Mouse (Mus musculus) forebrain, postnatal 0 days (tissue): ENCODE results near the gene Acin1. TPM values are rescaled to one million over a fixed set of nuclear protein-coding genes. Genes with fewer than 3 reads are reported as not detected.

Experiments used
- ATAC-seq: fragments of 200-750 bp; cut with Nextera tagmentation; 2 replicates; pipeline ENCODE4 v1.8.0; 2017; ENCODE audit warnings: mild to moderate bottlenecking, moderate library complexity
- DNase-seq: peaks from one replicate; pipeline ENCODE4 v3.0.0-alpha.2; 2015
- H3K27ac ChIP-seq: fragments of 300-500 bp; sonication (generic); 2 replicates; pipeline ENCODE4 v1.5.1; 2014; ENCODE audit warnings: low read depth, mild to moderate bottlenecking, antibody characterized with exemption, low read length, moderate library complexity, mixed read lengths
- H3K27me3 ChIP-seq: fragments of 300-500 bp; sonication (generic); 2 replicates; pipeline ENCODE4 v1.6.1; 2014; ENCODE audit warnings: mild to moderate bottlenecking, low read length, mixed read lengths; ENCODE audit not compliant: insufficient read depth
- H3K36me3 ChIP-seq: fragments of 300-500 bp; sonication (generic); 2 replicates; pipeline ENCODE4 v1.6.1; 2014; ENCODE audit warnings: mild to moderate bottlenecking, moderate library complexity; ENCODE audit not compliant: insufficient read depth
- H3K4me1 ChIP-seq: fragments of 300-500 bp; sonication (generic); 2 replicates; pipeline ENCODE4 v1.6.1; 2014; ENCODE audit warnings: antibody characterized with exemption; ENCODE audit not compliant: insufficient read depth
- H3K4me2 ChIP-seq: fragments of 300-500 bp; sonication (generic); 2 replicates; pipeline ENCODE4 v1.6.1; 2014; ENCODE audit warnings: low read depth, mild to moderate bottlenecking, moderate library complexity
- H3K4me3 ChIP-seq: fragments of 300-500 bp; sonication (generic); 2 replicates; pipeline ENCODE4 v1.5.1; 2014; ENCODE audit warnings: low read depth, low read length, mixed read lengths
- H3K9ac ChIP-seq: fragments of 300-500 bp; sonication (generic); 2 replicates; pipeline ENCODE4 v1.6.1; 2014; ENCODE audit warnings: mild to moderate bottlenecking
- H3K9me3 ChIP-seq: fragments of 300-500 bp; sonication (generic); 2 replicates; pipeline ENCODE4 v1.6.1; 2016; ENCODE audit warnings: low read length
- CTCF ChIP-seq: sonication (generic); IDR thresholded peaks from 2 replicates; pipeline ENCODE4 v1.5.1; 2016; ENCODE audit warnings: antibody characterized with exemption, control low read depth, low read depth
- WGBS: fragments of 180-500 bp; shearing (Covaris S2); extraction: QIAGEN DNeasy Blood & Tissue Kit; methylation state at CpG from one replicate; pipeline ENCODE4 v1.1.7; 2014; 5-methylcytosine and 5-hydroxymethylcytosine counted together
- polyA plus RNA-seq: library from polyadenylated mRNA; unstranded; fragments of >200 nt; fragmentation: Nextera tagmentation; extraction: Ambion mirVana; gene quantifications from 2 replicates; pipeline ENCODE4 v1.2.1, GENCODE M21; 2015
- total RNA-seq: library from RNA; depleted of rRNA; stranded (reverse); fragments of >200 nt; gene quantifications from 2 replicates; pipeline ENCODE4 v1.2.3, GENCODE M21; 2014; rRNA removed

The Acin1 gene
- total RNA-seq (143 and 147 TPM in 2 replicates), polyA plus RNA-seq (80.7 and 97.0 TPM in 2 replicates)

- Histone ChIP-seq H3K4me3 (peak within 1 kb of the TSS; percentile 94), H3K4me2 (peak within 1 kb of the TSS; percentile 84), H3K36me3 (peaks cover 27% of the 10 kb centered on the region), H3K4me1 (peaks cover 19% of the 10 kb centered on the region), H3K9ac (peak within 1 kb of the TSS; percentile 97), H3K9me3 (no peaks in the 10 kb centered on the region), H3K27me3 (no peaks in the 10 kb centered on the region), H3K27ac (peak within 1 kb of the TSS; percentile 97)
- under 1% methylated on average over 44 of the region's 44 CpGs for WGBS
- DNase-seq (peak; percentile 100), ATAC-seq (peak; percentile 97)
- TF ChIP-seq CTCF: no peak
Measured at GRCm38 (mm10) chr14:54686522-54687143, at the start of gene Acin1. Gene Acin1, minus strand, starts transcription at chr14:54686931.

- WGBS: 85% methylated on average over 4 of the region's 4 CpGs
- Histone ChIP-seq H3K4me3 (no peak overlapping the region), H3K4me2 (no peak overlapping the region), H3K27me3 (no peaks in the 10 kb centered on the region), H3K9me3 (no peaks in the 10 kb centered on the region), H3K4me1 (peaks cover 9% of the 10 kb centered on the region; the same call in 1 of the 2 replicates), H3K27ac (no peak overlapping the region), H3K9ac (no peak overlapping the region), H3K36me3 (no peaks in the 10 kb centered on the region; the same call in 1 of the 2 replicates)
- no peak for TF ChIP-seq CTCF
- ATAC-seq: no peak
- no peak for DNase-seq
Measured at GRCm38 (mm10) chr14:54735221-54735620, 48.5 kb upstream of the Acin1 start.

GRCm38 (mm10) chr14:54734004-54734403 is 47.3 kb upstream of the Acin1 start:
- Histone ChIP-seq H3K9ac (no peak overlapping the region), H3K4me1 (peaks cover 9% of the 10 kb centered on the region; the same call in 1 of the 2 replicates), H3K9me3 (no peaks in the 10 kb centered on the region), H3K27ac (no peak overlapping the region), H3K4me2 (no peak overlapping the region), H3K4me3 (no peak overlapping the region), H3K27me3 (no peaks in the 10 kb centered on the region), H3K36me3 (no peaks in the 10 kb centered on the region; the same call in 1 of the 2 replicates)
- TF ChIP-seq CTCF: no peak
- DNase-seq (no peak), ATAC-seq (no peak)
- WGBS: 77% methylated on average over 4 of the region's 4 CpGs

- Histone ChIP-seq H3K9me3 (no peaks in the 10 kb centered on the region), H3K36me3 (no peaks in the 10 kb centered on the region; the same call in 1 of the 2 replicates), H3K4me2 (no peak overlapping the region), H3K27me3 (no peaks in the 10 kb centered on the region), H3K4me1 (peaks cover 6% of the 10 kb centered on the region; the same call in 1 of the 2 replicates), H3K9ac (no peak overlapping the region), H3K27ac (no peak overlapping the region), H3K4me3 (no peak overlapping the region)
- ATAC-seq (no peak), DNase-seq (no peak)
- 91% methylated on average over 8 of the region's 8 CpGs for WGBS
- no peak for TF ChIP-seq CTCF
Measured at GRCm38 (mm10) chr14:54732206-54732605, 45.5 kb upstream of the Acin1 start.

GRCm38 (mm10) chr14:54730305-54730704 is 43.6 kb upstream of the Acin1 start:
- Histone ChIP-seq H3K4me3 (no peak overlapping the region), H3K4me2 (no peak overlapping the region), H3K36me3 (peaks cover 7% of the 10 kb centered on the region; the same call in 1 of the 2 replicates), H3K4me1 (no peaks in the 10 kb centered on the region), H3K27ac (no peak overlapping the region), H3K27me3 (no peaks in the 10 kb centered on the region), H3K9me3 (no peaks in the 10 kb centered on the region), H3K9ac (no peak overlapping the region)
- peak; percentile 54 for ATAC-seq
- WGBS: 55% methylated on average over 6 of the region's 6 CpGs
- no peak for TF ChIP-seq CTCF
- no peak for DNase-seq

GRCm38 (mm10) chr14:54728823-54729653 is 42.3 kb upstream of the Acin1 start:
- H3K4me1 ChIP-seq: no peaks in the 10 kb centered on the region
- no peak overlapping the region for H3K4me3 ChIP-seq
- no peaks in the 10 kb centered on the region for H3K9me3 ChIP-seq
- no peaks in the 10 kb centered on the region for H3K27me3 ChIP-seq
- no peak for TF ChIP-seq CTCF
- H3K4me2 ChIP-seq: no peak overlapping the region
- peak; percentile 31 for DNase-seq
- no peak overlapping the region for H3K9ac ChIP-seq
- H3K36me3 ChIP-seq: peaks cover 20% of the 10 kb centered on the region
- WGBS: 53% methylated on average over 13 of the region's 13 CpGs
- ATAC-seq: peak; percentile 86
- no peak overlapping the region for H3K27ac ChIP-seq

GRCm38 (mm10) chr14:54727565-54727964 is 40.8 kb upstream of the Acin1 start:
- Histone ChIP-seq H3K4me1 (no peaks in the 10 kb centered on the region), H3K4me2 (no peak overlapping the region), H3K9me3 (no peaks in the 10 kb centered on the region), H3K27me3 (no peaks in the 10 kb centered on the region), H3K4me3 (no peak overlapping the region), H3K36me3 (peaks cover 27% of the 10 kb centered on the region), H3K9ac (no peak overlapping the region), H3K27ac (no peak overlapping the region)
- ATAC-seq: no peak
- no peak for DNase-seq
- TF ChIP-seq CTCF: no peak
- 80% methylated on average over 5 of the region's 5 CpGs for WGBS
